Mouse (Mus musculus): ENCODE data around the gene Frmd4b. TPM values are rescaled to one million over a fixed set of nuclear protein-coding genes. Genes with fewer than 3 reads are reported as not detected.

Frmd4b gene
- polyA plus RNA-seq, 1 experiment, result 0.59 TPM

DNA sequence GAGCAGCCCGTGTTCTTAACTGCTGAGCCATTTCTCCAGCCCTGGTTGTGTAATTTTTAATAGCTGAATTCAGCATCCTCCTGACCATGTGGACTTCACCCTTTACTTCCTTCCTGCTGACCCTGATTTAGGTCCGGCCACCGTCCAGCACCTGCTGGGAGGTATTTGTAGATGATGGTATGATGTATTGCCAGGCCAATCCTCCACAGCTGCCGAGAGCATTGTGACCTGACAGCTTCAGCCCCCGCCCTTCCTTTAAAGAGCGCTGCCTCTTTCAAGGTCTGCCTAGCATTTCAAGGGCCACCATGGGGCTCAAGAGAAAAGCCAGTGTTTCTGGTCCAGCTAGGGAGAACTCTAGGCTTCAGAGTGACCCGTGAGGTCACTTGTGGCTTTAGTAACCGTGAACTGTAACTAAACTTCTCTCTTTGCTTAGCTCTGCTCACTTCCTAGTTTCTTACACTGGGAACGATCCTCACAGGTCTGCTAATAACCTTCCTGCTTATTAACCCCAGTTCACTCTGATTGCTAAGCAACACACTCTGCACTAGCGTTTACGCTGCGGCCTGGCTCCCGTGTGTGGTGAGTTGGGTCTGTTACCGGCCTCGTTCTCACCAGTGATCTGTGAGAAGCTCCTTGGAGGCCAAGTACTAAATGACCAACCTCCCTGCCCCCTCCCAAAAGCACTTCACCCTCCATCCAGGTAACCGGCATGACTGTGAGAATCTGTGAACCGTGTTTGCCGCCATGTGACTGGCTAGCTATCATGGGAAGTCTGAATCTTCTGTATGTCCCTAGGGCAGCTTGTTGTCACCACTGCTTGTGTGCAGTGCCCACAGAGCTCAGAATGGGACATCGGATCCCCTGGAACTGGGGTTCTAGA, 138.1 kb downstream of the Frmd4b start:
- Histone ChIP-seq H3K27me3 (ENCODE audit: control insufficient read depth, insufficient read depth, insufficient read length) (no peaks in the 10 kb centered on the region), H3ac (ENCODE audit: control insufficient read depth, insufficient read length) (no peak overlapping the region), H3K4me2 (ENCODE audit: low read depth) (no peak overlapping the region), H3K79me2 (ENCODE audit: control insufficient read depth, insufficient read depth) (no peaks in the 10 kb centered on the region), H3K36me3 (ENCODE audit: control insufficient read depth, insufficient read depth) (no peaks in the 10 kb centered on the region), H3K4me3 (no peak overlapping the region)
- TF ChIP-seq TCF12 (IDR thresholded peaks at IDR 0.05; ENCODE audit: insufficient read depth, poor library complexity, severe bottlenecking), result no peak
- TF ChIP-seq SRF (IDR thresholded peaks at IDR 0.05; ENCODE audit: control insufficient read depth, insufficient read length, low read depth), result no peak
- TF ChIP-seq POLR2AphosphoS2 (IDR thresholded peaks at IDR 0.05; ENCODE audit: insufficient read length, low read depth), result no peak
- no peak for TF ChIP-seq MYOD1 (IDR thresholded peaks at IDR 0.05; ENCODE audit: control insufficient read depth in 1 of 3, insufficient read length in 2 of 3, low read depth in 2 of 3)
- no peak for TF ChIP-seq E2F4 (IDR thresholded peaks at IDR 0.05; ENCODE audit: insufficient read depth)
- TF ChIP-seq REST (IDR thresholded peaks at IDR 0.05; ENCODE audit: insufficient read depth, insufficient read length), result no peak
- no peak for TF ChIP-seq CEBPB (IDR thresholded peaks at IDR 0.05; ENCODE audit: insufficient read depth, poor library complexity, severe bottlenecking)
- no peak for TF ChIP-seq TCF3 (IDR thresholded peaks at IDR 0.05; ENCODE audit: insufficient read length, low read depth)
- TF ChIP-seq MYOG (IDR thresholded peaks at IDR 0.05; ENCODE audit: control insufficient read depth in 1 of 3, insufficient read depth in 1 of 3, insufficient read length in 2 of 3, low read depth in 2 of 3), result no peak
- no peak for TF ChIP-seq USF1 (IDR thresholded peaks at IDR 0.05; ENCODE audit: low read depth)
- TF ChIP-seq POLR2A (IDR thresholded peaks at IDR 0.05; ENCODE audit: insufficient read length, low read depth), result no peak
- TF ChIP-seq MAX (IDR thresholded peaks at IDR 0.05; ENCODE audit: low read depth), result no peak

- Histone ChIP-seq H3K79me2 (ENCODE audit: control insufficient read depth, insufficient read depth) (no peaks in the 10 kb centered on the region), H3K4me3 (no peak overlapping the region), H3K4me2 (ENCODE audit: low read depth) (no peak overlapping the region), H3K36me3 (ENCODE audit: control insufficient read depth, insufficient read depth) (no peaks in the 10 kb centered on the region), H3K27me3 (ENCODE audit: control insufficient read depth, insufficient read depth, insufficient read length) (no peaks in the 10 kb centered on the region), H3ac (ENCODE audit: control insufficient read depth, insufficient read length) (no peak overlapping the region)
- TF ChIP-seq REST (IDR thresholded peaks at IDR 0.05; ENCODE audit: insufficient read depth, insufficient read length), result no peak
- no peak for TF ChIP-seq E2F4 (IDR thresholded peaks at IDR 0.05; ENCODE audit: insufficient read depth)
- TF ChIP-seq MYOD1 (IDR thresholded peaks at IDR 0.05; ENCODE audit: control insufficient read depth in 1 of 3, insufficient read length in 2 of 3, low read depth in 2 of 3), result no peak
- no peak for TF ChIP-seq POLR2A (IDR thresholded peaks at IDR 0.05; ENCODE audit: insufficient read length, low read depth)
- TF ChIP-seq MAX (IDR thresholded peaks at IDR 0.05; ENCODE audit: low read depth), result no peak
- TF ChIP-seq USF1 (IDR thresholded peaks at IDR 0.05; ENCODE audit: low read depth), result no peak
- no peak for TF ChIP-seq TCF12 (IDR thresholded peaks at IDR 0.05; ENCODE audit: insufficient read depth, poor library complexity, severe bottlenecking)
- TF ChIP-seq SRF (IDR thresholded peaks at IDR 0.05; ENCODE audit: control insufficient read depth, insufficient read length, low read depth), result no peak
- no peak for TF ChIP-seq CEBPB (IDR thresholded peaks at IDR 0.05; ENCODE audit: insufficient read depth, poor library complexity, severe bottlenecking)
- TF ChIP-seq POLR2AphosphoS2 (IDR thresholded peaks at IDR 0.05; ENCODE audit: insufficient read length, low read depth), result no peak
- no peak for TF ChIP-seq MYOG (IDR thresholded peaks at IDR 0.05; ENCODE audit: control insufficient read depth in 1 of 3, insufficient read depth in 1 of 3, insufficient read length in 2 of 3, low read depth in 2 of 3)
Measured at GRCm38 (mm10) chr6:97473672-97474071, 143.7 kb downstream of the Frmd4b start.

DNA sequence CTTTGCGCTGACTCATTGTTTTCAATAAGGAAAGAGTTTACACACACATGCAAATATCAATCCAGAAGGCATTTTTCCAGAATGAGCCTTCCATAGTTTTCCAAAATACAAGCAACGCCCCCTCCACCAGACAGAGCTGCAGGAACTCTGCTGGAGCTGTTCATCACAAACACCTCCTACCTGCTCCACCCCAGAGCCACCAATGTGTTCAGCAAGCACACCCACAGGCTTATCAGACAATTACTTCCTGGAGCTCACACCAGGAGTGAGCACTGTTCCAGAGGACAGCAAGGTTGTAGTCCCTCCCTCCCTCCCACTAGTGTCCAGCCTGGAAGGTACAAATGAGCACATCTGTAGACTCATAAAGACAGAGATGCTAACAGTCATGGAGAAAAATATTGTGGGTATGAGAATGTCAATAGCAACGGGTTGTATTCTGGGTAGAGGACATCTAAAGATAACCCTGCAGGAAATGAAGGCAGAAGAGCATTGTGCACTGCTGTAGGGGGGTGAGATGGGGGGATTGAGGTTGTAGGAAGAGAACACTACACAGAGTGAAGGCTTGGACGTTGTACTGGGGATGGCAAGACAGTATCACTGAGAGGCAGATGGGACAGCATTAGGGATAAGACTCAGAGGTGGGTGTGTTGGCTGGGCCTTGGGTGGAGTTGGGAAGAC, 144.3 kb downstream of the Frmd4b start:
- Histone ChIP-seq H3K79me2 (ENCODE audit: control insufficient read depth, insufficient read depth) (no peaks in the 10 kb centered on the region), H3K4me2 (ENCODE audit: low read depth) (no peak overlapping the region), H3K4me3 (no peak overlapping the region), H3ac (ENCODE audit: control insufficient read depth, insufficient read length) (no peak overlapping the region), H3K27me3 (ENCODE audit: control insufficient read depth, insufficient read depth, insufficient read length) (no peaks in the 10 kb centered on the region), H3K36me3 (ENCODE audit: control insufficient read depth, insufficient read depth) (no peaks in the 10 kb centered on the region)
- TF ChIP-seq MYOD1 (IDR thresholded peaks at IDR 0.05; ENCODE audit: control insufficient read depth in 1 of 3, insufficient read length in 2 of 3, low read depth in 2 of 3) (no peak), POLR2A (IDR thresholded peaks at IDR 0.05; ENCODE audit: insufficient read length, low read depth) (no peak), TCF3 (IDR thresholded peaks at IDR 0.05; ENCODE audit: insufficient read length, low read depth) (no peak), USF1 (IDR thresholded peaks at IDR 0.05; ENCODE audit: low read depth) (no peak), CEBPB (IDR thresholded peaks at IDR 0.05; ENCODE audit: insufficient read depth, poor library complexity, severe bottlenecking) (no peak), E2F4 (IDR thresholded peaks at IDR 0.05; ENCODE audit: insufficient read depth) (no peak), TCF12 (IDR thresholded peaks at IDR 0.05; ENCODE audit: insufficient read depth, poor library complexity, severe bottlenecking) (no peak), POLR2AphosphoS2 (IDR thresholded peaks at IDR 0.05; ENCODE audit: insufficient read length, low read depth) (no peak), MAX (IDR thresholded peaks at IDR 0.05; ENCODE audit: low read depth) (no peak), REST (IDR thresholded peaks at IDR 0.05; ENCODE audit: insufficient read depth, insufficient read length) (no peak), MYOG (IDR thresholded peaks at IDR 0.05; ENCODE audit: control insufficient read depth in 1 of 3, insufficient read depth in 1 of 3, insufficient read length in 2 of 3, low read depth in 2 of 3) (no peak), SRF (IDR thresholded peaks at IDR 0.05; ENCODE audit: control insufficient read depth, insufficient read length, low read depth) (no peak)

DNA sequence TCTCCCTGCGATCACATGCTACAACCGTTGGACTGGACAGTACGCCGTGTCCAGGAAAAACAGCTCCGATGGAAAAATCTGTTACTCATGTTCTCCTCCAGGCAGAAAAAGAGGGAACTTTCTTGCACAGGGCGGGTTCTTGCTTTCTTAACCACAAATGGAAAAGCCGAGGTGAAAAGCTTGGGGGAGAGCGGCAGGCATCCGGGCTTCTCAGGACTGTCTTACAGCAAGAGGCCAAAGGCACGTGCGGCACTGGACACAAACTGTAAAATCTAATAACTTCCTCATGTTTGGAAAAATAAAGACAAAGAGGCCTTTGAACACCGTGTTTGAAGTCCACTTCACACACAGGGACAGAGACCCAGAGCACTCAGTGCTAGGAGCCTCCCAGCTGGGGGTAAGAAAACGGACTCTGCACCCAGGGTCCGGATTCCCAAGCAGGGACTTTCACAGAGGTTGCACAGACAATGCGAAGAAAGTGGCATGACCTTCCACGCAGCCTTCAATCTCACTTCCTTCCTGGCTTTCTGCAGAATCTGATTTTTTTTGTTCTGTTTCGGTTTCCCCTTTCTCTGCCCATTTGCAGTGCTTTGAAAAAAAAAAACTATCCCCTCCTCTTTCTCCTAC, 153.3 kb downstream of the Frmd4b start:
- no peaks in the 10 kb centered on the region for H3K36me3 ChIP-seq (ENCODE audit: control insufficient read depth, insufficient read depth)

More for the DNA sequence above, 153.3 kb downstream of the Frmd4b start:
- Histone ChIP-seq H3ac (ENCODE audit: control insufficient read depth, insufficient read length) (no peak overlapping the region), H3K4me2 (ENCODE audit: low read depth) (no peak overlapping the region), H3K27me3 (ENCODE audit: control insufficient read depth, insufficient read depth, insufficient read length) (no peaks in the 10 kb centered on the region), H3K79me2 (ENCODE audit: control insufficient read depth, insufficient read depth) (no peaks in the 10 kb centered on the region), H3K4me3 (no peak overlapping the region)
- TF ChIP-seq POLR2AphosphoS2 (IDR thresholded peaks at IDR 0.05; ENCODE audit: insufficient read length, low read depth), result no peak
- no peak for TF ChIP-seq TCF3 (IDR thresholded peaks at IDR 0.05; ENCODE audit: insufficient read length, low read depth)
- TF ChIP-seq MYOD1 (IDR thresholded peaks at IDR 0.05; ENCODE audit: control insufficient read depth in 1 of 3, insufficient read length in 2 of 3, low read depth in 2 of 3), result no peak
- no peak for TF ChIP-seq SRF (IDR thresholded peaks at IDR 0.05; ENCODE audit: control insufficient read depth, insufficient read length, low read depth)
- no peak for TF ChIP-seq POLR2A (IDR thresholded peaks at IDR 0.05; ENCODE audit: insufficient read length, low read depth)
- TF ChIP-seq E2F4 (IDR thresholded peaks at IDR 0.05; ENCODE audit: insufficient read depth), result no peak
- TF ChIP-seq MYOG (IDR thresholded peaks at IDR 0.05; ENCODE audit: control insufficient read depth in 1 of 3, insufficient read depth in 1 of 3, insufficient read length in 2 of 3, low read depth in 2 of 3), result no peak
- TF ChIP-seq CEBPB (IDR thresholded peaks at IDR 0.05; ENCODE audit: insufficient read depth, poor library complexity, severe bottlenecking), result no peak
- no peak for TF ChIP-seq TCF12 (IDR thresholded peaks at IDR 0.05; ENCODE audit: insufficient read depth, poor library complexity, severe bottlenecking)
- TF ChIP-seq REST (IDR thresholded peaks at IDR 0.05; ENCODE audit: insufficient read depth, insufficient read length), result no peak
- TF ChIP-seq USF1 (IDR thresholded peaks at IDR 0.05; ENCODE audit: low read depth), result no peak
- no peak for TF ChIP-seq MAX (IDR thresholded peaks at IDR 0.05; ENCODE audit: low read depth)
